ENCODE assay signal across 8 mouse cellular contexts in the genomic region with DNA sequence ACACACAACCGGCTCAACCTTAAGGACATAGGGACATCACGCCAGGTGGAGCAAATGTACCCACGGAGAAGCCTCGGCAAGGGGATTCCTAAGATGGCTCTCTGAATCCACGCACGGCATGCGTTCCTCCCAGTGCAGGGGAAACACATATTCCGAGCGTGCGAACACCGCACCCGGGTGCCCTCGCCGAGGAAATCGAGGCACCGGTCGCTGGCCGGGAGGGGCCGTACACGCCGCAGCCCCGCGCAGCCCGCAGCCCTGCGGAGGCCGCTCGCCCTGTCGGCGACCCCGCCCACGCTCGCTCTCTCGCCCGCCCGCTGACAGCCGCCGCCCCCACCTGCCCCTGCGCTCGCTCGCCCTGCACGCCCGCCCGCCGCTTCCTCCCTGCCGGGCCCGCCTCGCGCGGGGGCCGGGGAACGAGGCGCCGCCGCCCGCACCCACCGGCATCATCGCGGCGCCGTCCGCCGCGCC. TPM values are rescaled to one million over a fixed set of nuclear protein-coding genes. Genes with fewer than 3 reads are reported as not detected.
DNase-seq lines count a peak whose midpoint lies in the region; ATAC-seq lines count a peak whose summit lies in the region.

No protein-coding gene starts in this region.

- peak overlapping the region; percentile 91 for H3K27ac ChIP-seq in heart, embryonic 16.5 days (ENCODE audit: low read length)

- no peaks in the 10 kb centered on the region for H3K9me3 ChIP-seq in heart, embryonic 16.5 days (replicated peaks; ENCODE audit: control insufficient read depth, low read length)

- H3K4me3 ChIP-seq in heart, embryonic 16.5 days (ENCODE audit: low read length) = peak overlapping the region; percentile 63

- peak overlapping the region; percentile 89 for H3K9ac ChIP-seq in heart, embryonic 16.5 days (ENCODE audit: low read length)

- ATAC-seq in erythroid progenitor cell, adult 5-6 weeks (replicated peaks; ENCODE audit: low FRiP score, poor library complexity, severe bottlenecking) = peak; percentile 63
- peak; percentile 72 for ATAC-seq in heart, embryonic 16.5 days (replicated peaks; ENCODE audit: extremely low read depth, insufficient read depth, low FRiP score)

- WGBS in heart, embryonic 16.5 days = under 1% methylated on average over 44 of the region's 63 CpGs

- no peaks in the 10 kb centered on the region; the same call in 1 of the 2 replicates for H3K27me3 ChIP-seq in heart, embryonic 16.5 days (ENCODE audit: control insufficient read depth, insufficient read depth, low read length)

- H3K4me2 ChIP-seq in heart, embryonic 16.5 days (ENCODE audit: low read depth, low read length) = peak overlapping the region; percentile 65

- peak; percentile 81 for DNase-seq in CD4-positive helper T cell, adult 2 months (ENCODE audit: low read depth, low spot score)
- peak; percentile 77 for DNase-seq in adrenal gland, postnatal 25 days
- DNase-seq in kidney, postnatal 36 days = peak; percentile 70 to 84
- DNase-seq in lung, postnatal 10 days = peak; percentile 80
- DNase-seq in retina, postnatal 1 day = peak; percentile 35
- DNase-seq in urinary bladder, postnatal 25 days (ENCODE audit: low spot score) = peak; percentile 59

- no peaks in the 10 kb centered on the region for H3K36me3 ChIP-seq in heart, embryonic 16.5 days (ENCODE audit: control insufficient read depth, insufficient read depth)

- H3K4me1 ChIP-seq in heart, embryonic 16.5 days (ENCODE audit: control insufficient read depth, insufficient read depth, low read length) = peaks cover 13% of the 10 kb centered on the region

RNA-seq across cellular contexts. Expression of a gene that starts 0.5 kb away (rescaled TPM):
- 16.3 and 18.1 TPM in 2 replicates for total RNA-seq in adrenal gland, postnatal 25 days (2021)
- total RNA-seq in erythroid progenitor cell, adult 5-6 weeks (2015; ENCODE audit: low replicate concordance) = 9.7 and 14.7 TPM in 2 replicates
- 6.7 and 12.2 TPM in 2 replicates for total RNA-seq in erythroid progenitor cell, adult 5-6 weeks (2017; ENCODE audit: low replicate concordance)
- 11.2 and 13.6 TPM in 2 replicates for polyA plus RNA-seq in heart, embryonic 16.5 days (2015; fragmentation: Nextera tagmentation; extraction: Ambion mirVana)

RNA-seq across cellular contexts. Expression of a gene that starts 59.3 kb away (rescaled TPM):
- total RNA-seq in adrenal gland, postnatal 25 days (2021) = 333 and 344 TPM in 2 replicates
- 132 and 273 TPM in 2 replicates for total RNA-seq in erythroid progenitor cell, adult 5-6 weeks (2015; ENCODE audit: low replicate concordance)
- 69.3 and 71.9 TPM in 2 replicates for total RNA-seq in erythroid progenitor cell, adult 5-6 weeks (2017; ENCODE audit: low replicate concordance)
- 1,449 and 1,610 TPM in 2 replicates for polyA plus RNA-seq in heart, embryonic 16.5 days (2015; fragmentation: Nextera tagmentation; extraction: Ambion mirVana)

Comparison
In these comparisons a context has a peak if more than half of its experiments do, and no peak if none do; other contexts are left out.
1. Peak in every context shown above with its lines: DNase-seq, ATAC-seq, H3K4me3 ChIP-seq and H3K27ac ChIP-seq.